Mouse (Mus musculus) cerebral cortex, adult 2 months (tissue): ENCODE results near the gene Fez2.

Experiments used
- WGBS: fragments of 180-500 bp; shearing (Covaris S2); methylation state at CpG from one replicate; pipeline ENCODE4 v1.1.7; 2018; 5-methylcytosine and 5-hydroxymethylcytosine counted together

Fez2 gene

DNA sequence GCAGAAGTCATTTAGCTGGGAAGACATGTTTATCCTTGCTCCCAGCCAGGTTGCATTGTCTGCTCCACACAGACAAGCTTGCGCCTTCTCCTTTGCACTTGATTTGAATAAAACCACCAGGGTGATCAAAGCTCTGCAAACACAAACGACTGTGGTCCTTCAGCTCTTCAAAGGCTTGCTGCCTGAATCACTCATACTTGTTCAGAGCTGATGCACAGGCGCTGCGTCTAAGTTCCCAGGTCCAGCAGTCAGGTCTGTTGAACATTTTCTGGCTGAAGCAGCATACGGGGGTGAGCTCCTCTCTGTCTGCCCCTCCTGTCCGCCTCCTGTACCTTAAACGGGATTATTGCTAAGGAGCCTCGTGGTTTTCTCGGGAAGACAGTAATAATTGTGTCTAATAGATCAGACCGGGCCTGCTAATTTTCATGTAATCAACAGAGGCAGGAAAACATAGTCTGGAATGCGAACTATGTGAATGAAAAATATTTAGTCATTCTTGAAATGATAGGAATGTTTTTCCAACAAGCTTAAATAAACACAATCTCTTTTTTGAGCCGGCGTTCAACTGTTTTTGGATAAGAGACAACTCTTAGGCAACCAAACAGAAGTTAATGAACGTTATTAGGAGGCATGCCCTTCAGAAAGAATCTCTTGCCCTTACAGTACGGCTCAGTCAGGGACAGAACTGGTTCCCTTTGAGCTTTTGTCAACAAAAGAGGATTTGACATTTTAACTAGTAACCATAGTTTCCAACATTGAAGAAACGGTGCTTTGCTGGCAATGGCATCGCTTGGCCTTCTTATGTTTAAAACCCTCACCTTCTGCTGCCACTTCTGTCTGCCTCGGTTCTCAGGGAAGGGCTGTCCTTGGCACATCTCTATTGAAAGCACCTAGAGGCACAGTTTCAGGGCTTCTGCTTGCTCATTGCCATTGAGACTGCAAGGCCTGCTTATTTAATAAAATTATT is 95.3 kb downstream of the Fez2 start:
- 56% methylated on average over 18 of the region's 18 CpGs for WGBS

DNA sequence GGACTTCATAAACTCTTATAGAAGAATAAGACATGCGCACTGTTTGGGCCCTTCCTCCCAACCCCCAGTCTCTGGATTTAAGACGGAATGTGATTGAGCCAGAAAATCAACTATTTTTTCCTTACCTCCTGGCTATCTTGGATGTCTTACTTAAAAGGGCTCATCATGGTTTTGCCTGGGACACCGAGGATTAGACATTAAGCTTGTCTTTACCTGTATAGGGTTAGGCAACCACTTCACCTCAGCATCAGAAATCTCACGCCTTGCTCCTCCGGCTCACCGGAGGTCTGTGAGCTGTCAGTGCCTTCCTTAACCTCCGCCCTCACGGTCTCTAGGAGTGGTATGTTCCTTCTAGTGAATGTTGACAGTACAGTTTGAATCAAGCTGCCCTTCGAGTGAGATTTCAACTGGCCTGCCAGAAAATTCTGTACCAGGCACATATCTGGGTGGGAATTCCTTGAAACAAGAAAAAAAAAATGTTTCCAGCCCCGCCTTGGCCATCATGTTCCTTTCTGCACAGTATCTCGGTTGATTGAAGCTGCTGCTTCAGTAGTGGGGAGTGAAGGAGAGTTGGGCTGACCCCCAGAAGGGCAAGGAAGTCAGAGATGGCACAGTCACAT is 96.6 kb downstream of the Fez2 start:
- 90% methylated on average over 11 of the region's 11 CpGs for WGBS
